Mouse (Mus musculus): Measurements from ENCODE around the gene Rtn4rl1. TPM values are rescaled to one million over a fixed set of nuclear protein-coding genes. Genes with fewer than 3 reads are reported as not detected.
"Not testable (repeated sequence)": the region's sequence is repeated elsewhere in the genome, so short reads cannot be mapped to it uniquely, and the experiment has no call there.

Gene Rtn4rl1
- polyA plus RNA-seq, 1 experiment from 2014 or later = 2.3 TPM

DNA sequence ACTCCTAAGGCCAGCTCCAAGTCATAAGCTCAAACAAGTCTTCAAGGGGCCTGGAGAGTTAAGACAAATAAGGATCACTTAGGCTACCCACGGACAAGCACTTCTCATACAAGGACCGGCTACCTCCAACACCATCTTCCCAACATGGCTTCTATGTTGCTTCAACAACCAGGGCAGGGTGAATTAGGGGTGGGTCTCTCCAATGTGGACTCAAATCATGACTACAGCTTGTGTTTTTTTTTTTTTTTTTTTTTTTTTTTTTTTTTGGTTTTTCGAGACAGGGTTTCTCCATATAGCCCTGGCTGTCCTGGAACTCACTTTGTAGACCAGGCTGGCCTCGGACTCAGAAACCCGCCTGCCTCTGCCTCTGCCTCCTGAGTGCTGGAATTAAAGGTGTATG, 102.0 kb downstream of the Rtn4rl1 start:
- peaks cover 44% of the 10 kb centered on the region for H3K4me1 ChIP-seq
- not testable (repeated sequence) for H3K9me3 ChIP-seq (replicated peaks); H3K27ac ChIP-seq (replicated peaks); H3K4me3 ChIP-seq; DNase-seq (ENCODE audit: low spot score)
- WGBS = 85% methylated on average over 5 of the region's 5 CpGs
- peaks cover 15% of the 10 kb centered on the region for H3K36me3 ChIP-seq
- H3K27me3 ChIP-seq (ENCODE audit: low read depth, poor library complexity, severe bottlenecking) = peaks cover 30% of the 10 kb centered on the region

- 85% methylated on average over 9 of the region's 9 CpGs for WGBS
- H3K36me3 ChIP-seq = peaks cover 25% of the 10 kb centered on the region
- H3K4me1 ChIP-seq = peaks cover 36% of the 10 kb centered on the region
- no peaks in the 10 kb centered on the region for H3K9me3 ChIP-seq (replicated peaks)
- no peak overlapping the region for H3K27ac ChIP-seq (replicated peaks)
- H3K27me3 ChIP-seq (ENCODE audit: low read depth, poor library complexity, severe bottlenecking) = peaks cover 25% of the 10 kb centered on the region
- no peak overlapping the region for H3K4me3 ChIP-seq
- no peak for DNase-seq (ENCODE audit: low spot score)
These were observed 102.9 kb downstream of the Rtn4rl1 start for GRCm38 (mm10) chr11:75296406-75297005.

GRCm38 (mm10) chr11:75297631-75298030, 104.0 kb downstream of the Rtn4rl1 start:
- no peaks in the 10 kb centered on the region for H3K9me3 ChIP-seq (replicated peaks)
- H3K4me1 ChIP-seq = peaks cover 25% of the 10 kb centered on the region
- WGBS = 84% methylated on average over 9 of the region's 9 CpGs
- H3K4me3 ChIP-seq = no peak overlapping the region
- peaks cover 36% of the 10 kb centered on the region for H3K36me3 ChIP-seq
- H3K27ac ChIP-seq (replicated peaks) = no peak overlapping the region
- DNase-seq (ENCODE audit: low spot score) = no peak
- H3K27me3 ChIP-seq (ENCODE audit: low read depth, poor library complexity, severe bottlenecking) = peaks cover 13% of the 10 kb centered on the region

DNA sequence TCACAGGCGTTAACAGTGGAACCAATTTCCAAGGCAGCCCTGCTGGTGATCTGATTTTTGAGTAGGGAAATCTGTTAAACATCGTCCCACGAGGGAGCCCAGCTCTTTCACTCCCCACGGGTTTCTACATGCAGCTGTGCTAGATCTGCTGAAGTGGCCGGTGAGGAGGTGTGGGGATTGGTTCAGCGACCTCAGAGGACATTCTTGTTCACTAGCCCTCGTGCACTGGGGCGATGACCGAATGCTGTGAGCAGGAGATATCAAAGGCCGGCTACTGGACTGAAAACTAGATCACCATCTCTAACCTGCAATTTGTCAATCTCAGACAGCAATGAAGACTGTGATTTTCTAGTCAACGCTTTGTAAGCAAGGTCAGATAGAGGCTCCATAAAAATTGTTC, 104.9 kb downstream of the Rtn4rl1 start:
- Histone ChIP-seq H3K27ac (replicated peaks) (no peak overlapping the region), H3K27me3 (ENCODE audit: low read depth, poor library complexity, severe bottlenecking) (peaks cover 5% of the 10 kb centered on the region; the same call in 1 of the 2 replicates), H3K4me3 (no peak overlapping the region), H3K36me3 (peaks cover 45% of the 10 kb centered on the region), H3K9me3 (replicated peaks) (no peaks in the 10 kb centered on the region), H3K4me1 (peaks cover 17% of the 10 kb centered on the region)
- 60% methylated on average over 11 of the region's 11 CpGs for WGBS
- DNase-seq (ENCODE audit: low spot score) = no peak

DNA sequence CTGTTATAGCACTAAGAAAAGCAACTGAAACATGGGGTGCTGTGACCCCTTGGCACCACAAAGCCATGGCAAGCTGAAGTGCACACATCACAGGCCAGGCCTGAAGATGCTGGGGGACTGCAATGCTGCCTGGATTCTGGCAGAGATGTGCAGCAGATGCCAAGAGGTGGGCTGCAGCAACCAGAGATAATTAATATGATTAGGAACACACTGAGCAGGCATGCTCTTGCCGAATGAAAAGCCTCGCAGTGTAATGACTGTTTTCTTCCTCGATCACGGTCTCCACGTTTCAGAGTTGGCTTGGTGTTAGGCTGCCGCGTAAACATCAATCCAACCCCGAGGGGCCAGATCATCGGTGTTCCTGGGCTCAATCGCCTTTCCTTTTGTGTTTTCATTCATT, 106.2 kb downstream of the Rtn4rl1 start:
- 89% methylated on average over 10 of the region's 10 CpGs for WGBS
- Histone ChIP-seq H3K36me3 (peaks cover 55% of the 10 kb centered on the region), H3K27ac (replicated peaks) (no peak overlapping the region), H3K4me3 (no peak overlapping the region), H3K4me1 (0 out of 2 replicates have a peak, but pooled peaks cover 6% of the 10 kb centered on the region), H3K9me3 (replicated peaks) (no peaks in the 10 kb centered on the region), H3K27me3 (ENCODE audit: low read depth, poor library complexity, severe bottlenecking) (no peaks in the 10 kb centered on the region)
- DNase-seq (ENCODE audit: low spot score) = no peak

DNA sequence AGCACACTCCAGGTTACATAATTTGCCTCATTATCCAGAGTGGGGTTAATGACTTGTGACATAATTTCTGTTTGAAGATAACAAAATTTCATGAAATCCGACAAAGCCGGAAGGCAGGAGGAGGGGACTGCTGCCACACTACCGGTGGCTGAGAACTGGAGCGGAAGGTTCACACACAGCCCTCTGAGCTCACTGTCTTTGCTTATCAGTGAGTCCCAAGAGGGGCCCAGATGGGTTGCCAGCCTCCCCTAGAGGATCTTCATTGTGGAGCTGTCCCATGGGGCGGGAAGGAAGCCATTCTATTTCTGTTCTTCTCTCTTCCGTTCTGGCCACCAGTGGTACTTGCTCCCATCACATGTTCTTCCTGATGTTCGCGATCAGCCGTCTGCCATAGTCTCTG, 107.4 kb downstream of the Rtn4rl1 start:
- Histone ChIP-seq H3K27me3 (ENCODE audit: low read depth, poor library complexity, severe bottlenecking) (no peaks in the 10 kb centered on the region), H3K4me3 (no peak overlapping the region), H3K4me1 (0 out of 2 replicates have a peak, but pooled peaks cover 6% of the 10 kb centered on the region), H3K27ac (replicated peaks) (no peak overlapping the region), H3K36me3 (peaks cover 67% of the 10 kb centered on the region), H3K9me3 (replicated peaks) (no peaks in the 10 kb centered on the region)
- 95% methylated on average over 9 of the region's 9 CpGs for WGBS
- DNase-seq (ENCODE audit: low spot score) = no peak

DNA sequence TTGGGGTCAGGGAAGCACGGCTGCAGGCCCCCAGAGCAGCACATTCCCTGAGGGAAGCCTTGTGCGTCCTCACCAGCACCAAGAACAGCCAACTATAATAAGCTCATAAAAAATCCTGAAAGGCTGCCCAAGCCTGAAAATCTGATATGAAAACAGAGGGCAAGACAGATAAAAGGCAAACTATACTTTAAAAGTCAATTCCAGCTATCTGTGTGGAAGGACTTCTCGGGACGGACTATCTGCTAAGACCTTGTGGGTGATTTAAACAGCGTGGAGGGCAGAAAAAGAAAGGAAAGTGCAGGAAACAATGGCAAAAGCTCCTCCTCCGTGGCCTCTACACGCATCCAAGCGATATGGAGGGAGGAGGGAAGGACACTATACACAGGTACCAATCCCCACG, 111.2 kb downstream of the Rtn4rl1 start:
- WGBS = 93% methylated on average over 9 of the region's 9 CpGs
- Histone ChIP-seq H3K27me3 (ENCODE audit: low read depth, poor library complexity, severe bottlenecking) (no peaks in the 10 kb centered on the region), H3K36me3 (peaks cover 97% of the 10 kb centered on the region), H3K4me1 (no peaks in the 10 kb centered on the region), H3K9me3 (replicated peaks) (no peaks in the 10 kb centered on the region), H3K27ac (replicated peaks) (no peak overlapping the region), H3K4me3 (no peak overlapping the region)
- no peak for DNase-seq (ENCODE audit: low spot score)

- H3K4me3 ChIP-seq = no peak overlapping the region
- H3K27ac ChIP-seq (replicated peaks) = no peak overlapping the region
- no peaks in the 10 kb centered on the region for H3K27me3 ChIP-seq (ENCODE audit: low read depth, poor library complexity, severe bottlenecking)
- WGBS = 89% methylated on average over 4 of the region's 4 CpGs
- H3K9me3 ChIP-seq (replicated peaks) = no peaks in the 10 kb centered on the region
- peaks cover 97% of the 10 kb centered on the region for H3K36me3 ChIP-seq
- no peaks in the 10 kb centered on the region for H3K4me1 ChIP-seq
- no peak for DNase-seq (ENCODE audit: low spot score)
These were observed 115.1 kb downstream of the Rtn4rl1 start for GRCm38 (mm10) chr11:75308650-75309049.

DNA sequence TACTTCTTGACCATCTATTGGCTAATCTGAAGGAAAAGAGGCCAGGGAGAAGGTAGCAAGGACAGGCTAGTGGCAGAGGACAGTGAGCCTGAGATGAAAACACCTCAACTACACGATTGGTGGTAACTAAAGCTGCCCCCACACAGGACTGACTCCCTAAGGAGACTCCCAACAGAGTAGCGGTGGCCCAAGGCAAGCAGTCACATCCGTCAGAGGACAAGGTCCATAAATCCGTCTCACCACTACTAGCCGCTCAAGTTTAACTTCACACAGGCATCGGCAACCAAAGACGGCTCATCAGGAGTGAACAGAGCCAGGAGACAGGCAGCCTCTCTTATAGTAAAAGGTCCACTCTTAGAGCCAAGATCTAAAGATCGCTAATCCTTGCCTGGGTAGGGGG, 117.2 kb downstream of the Rtn4rl1 start:
- DNase-seq (ENCODE audit: low spot score) = no peak
- WGBS = 91% methylated on average over 8 of the region's 8 CpGs
- no peak overlapping the region for H3K27ac ChIP-seq (replicated peaks)
- H3K36me3 ChIP-seq = peaks cover 99% of the 10 kb centered on the region
- H3K4me3 ChIP-seq = no peak overlapping the region
- H3K27me3 ChIP-seq (ENCODE audit: low read depth, poor library complexity, severe bottlenecking) = no peaks in the 10 kb centered on the region
- no peaks in the 10 kb centered on the region for H3K9me3 ChIP-seq (replicated peaks)
- H3K4me1 ChIP-seq = no peaks in the 10 kb centered on the region

GRCm38 (mm10) chr11:75311751-75312150, 118.2 kb downstream of the Rtn4rl1 start:
- H3K9me3 ChIP-seq (replicated peaks) = no peaks in the 10 kb centered on the region
- H3K27me3 ChIP-seq (ENCODE audit: low read depth, poor library complexity, severe bottlenecking) = no peaks in the 10 kb centered on the region
- no peak overlapping the region for H3K27ac ChIP-seq (replicated peaks)
- H3K4me1 ChIP-seq = no peaks in the 10 kb centered on the region
- H3K36me3 ChIP-seq = peaks cover 98% of the 10 kb centered on the region
- H3K4me3 ChIP-seq = no peak overlapping the region
- WGBS = 91% methylated on average over 6 of the region's 6 CpGs
- DNase-seq (ENCODE audit: low spot score) = no peak

DNA sequence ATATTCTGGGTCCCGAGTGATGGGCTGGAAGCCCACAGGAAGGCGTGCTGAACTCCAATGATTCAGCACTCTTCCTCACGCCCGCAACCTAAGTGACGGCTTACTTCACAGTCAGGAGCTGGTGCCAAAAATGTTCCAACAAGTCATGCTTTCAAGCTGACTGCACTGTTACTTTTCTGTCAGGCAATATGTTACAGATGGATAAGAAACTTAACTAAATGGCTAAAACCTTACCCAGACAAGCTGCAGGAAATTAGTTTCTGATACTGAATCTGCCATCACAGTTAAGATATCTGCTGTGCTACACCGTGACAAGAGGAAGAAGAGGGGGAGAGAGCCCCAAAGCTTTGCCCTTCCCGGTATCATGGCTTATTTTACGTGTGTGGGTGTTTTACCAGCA, 120.3 kb downstream of the Rtn4rl1 start:
- Histone ChIP-seq H3K4me1 (no peaks in the 10 kb centered on the region; the same call in 1 of the 2 replicates), H3K27me3 (ENCODE audit: low read depth, poor library complexity, severe bottlenecking) (no peaks in the 10 kb centered on the region), H3K27ac (replicated peaks) (no peak overlapping the region), H3K36me3 (peaks cover 95% of the 10 kb centered on the region), H3K4me3 (no peak overlapping the region), H3K9me3 (replicated peaks) (no peaks in the 10 kb centered on the region)
- no peak for DNase-seq (ENCODE audit: low spot score)
- WGBS = 94% methylated on average over 8 of the region's 8 CpGs
